ENCODE assay signal across 9 mouse cellular contexts in the genomic region with DNA sequence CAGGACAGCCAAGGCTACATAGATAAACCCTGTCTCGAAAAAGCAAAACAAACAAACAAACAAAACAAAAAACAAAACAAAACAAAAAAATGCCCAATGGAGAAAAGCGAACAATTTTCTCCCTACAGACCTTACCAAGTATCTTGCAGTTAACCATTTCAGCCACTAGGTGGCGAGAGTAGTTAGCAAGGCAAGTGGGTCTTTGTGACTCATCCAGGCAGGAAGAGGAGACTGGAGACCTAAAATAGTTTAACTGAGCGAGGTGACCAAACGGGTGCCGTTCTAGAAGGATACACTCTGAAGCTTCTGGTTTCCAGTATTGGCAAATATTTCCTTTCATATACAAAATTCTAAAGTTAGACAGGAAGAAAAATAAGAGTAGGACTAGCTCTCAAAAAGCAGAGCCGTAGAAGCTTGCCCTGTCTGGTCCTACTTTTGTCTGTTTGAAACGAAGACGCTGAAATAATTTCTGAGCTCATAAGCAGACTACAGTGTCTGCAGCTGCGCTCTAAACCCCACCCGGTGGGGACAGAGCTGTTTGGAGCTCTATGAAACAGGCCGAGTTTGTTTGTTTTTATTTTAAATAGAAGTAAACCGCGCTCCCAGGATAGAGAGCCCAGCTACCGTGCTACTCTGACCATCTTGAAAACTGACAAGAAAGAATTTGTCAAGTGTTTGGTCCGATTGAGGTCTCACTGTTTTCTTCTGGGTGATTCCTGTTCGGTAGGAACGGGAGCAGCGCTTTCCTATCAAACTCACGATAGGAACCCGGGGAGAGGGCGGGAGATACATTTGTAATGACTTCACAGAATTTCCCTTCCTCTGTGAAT. TPM values are rescaled to one million over a fixed set of nuclear protein-coding genes. Genes with fewer than 3 reads are reported as not detected.
DNase-seq lines count a peak whose midpoint lies in the region; ATAC-seq and TF ChIP-seq lines count a peak whose summit lies in the region.
"Had no signal": no experiment of that assay in that cellular context is flagged by ENCODE, and none has a peak within 500 bp of the region (broad histone marks: within the 10 kb centered on the region; RNA-seq: fewer than 3 reads in every experiment).

No protein-coding gene starts in this region.

- H3K4me2 ChIP-seq in heart, embryonic 12.5 days, result peak overlapping the region; percentile 80
- peak overlapping the region; percentile 43 for H3K4me2 ChIP-seq in kidney, embryonic 16.5 days (replicated peaks; ENCODE audit: low read depth, low read length)
- H3K4me2 ChIP-seq in stomach, embryonic 15.5 days, result peak overlapping the region; percentile 63

- TF ChIP-seq CTCF in C2C12 (IDR thresholded peaks at IDR 0.05; ENCODE audit: control insufficient read depth, insufficient read depth, insufficient read length), result peak; percentile 52
- TF ChIP-seq CTCF in bone marrow, adult 2 months (IDR thresholded peaks at IDR 0.05; ENCODE audit: control insufficient read depth, insufficient read depth, low read length), result peak; percentile 49
- TF ChIP-seq CTCF in embryonic fibroblast, embryonic 13.5 days (IDR thresholded peaks at IDR 0.05; ENCODE audit: borderline replicate concordance, insufficient read depth, low read length), result peak; percentile 26; the same call in 1 of the 2 replicates

- no peak overlapping the region for H3ac ChIP-seq in C2C12 (ENCODE audit: control insufficient read depth, insufficient read length, low read depth)

- no peaks in the 10 kb centered on the region for H3K9me3 ChIP-seq in heart, embryonic 12.5 days (replicated peaks)
- H3K9me3 ChIP-seq in kidney, embryonic 16.5 days (ENCODE audit: low read length), result no peaks in the 10 kb centered on the region
- no peaks in the 10 kb centered on the region for H3K9me3 ChIP-seq in stomach, embryonic 15.5 days

- DNase-seq in liver, result peak; percentile 64

- peak; percentile 52; the same call in 1 of the 2 replicates for ATAC-seq in heart, embryonic 12.5 days (ENCODE audit: insufficient number of reproducible peaks, low FRiP score)
- ATAC-seq in kidney, embryonic 16.5 days (ENCODE audit: low FRiP score, low TSS enrichment), result peak; percentile 68
- ATAC-seq in monocyte, adult 5-6 weeks (replicated peaks; ENCODE audit: insufficient number of reproducible peaks, low FRiP score, low TSS enrichment, poor library complexity, severe bottlenecking), result peak; percentile 61; the same call in 1 of the 2 replicates
- no peak for ATAC-seq in stomach, embryonic 15.5 days (ENCODE audit: insufficient read depth, low FRiP score, low read depth)

- H3K36me3 ChIP-seq in C2C12 (ENCODE audit: control insufficient read depth, insufficient read depth), result no peaks in the 10 kb centered on the region
- no peaks in the 10 kb centered on the region for H3K36me3 ChIP-seq in heart, embryonic 12.5 days
- no peaks in the 10 kb centered on the region for H3K36me3 ChIP-seq in kidney, embryonic 16.5 days (ENCODE audit: insufficient read depth, low read length)
- H3K36me3 ChIP-seq in stomach, embryonic 15.5 days, result no peaks in the 10 kb centered on the region

- 37% methylated on average over 22 of the region's 22 CpGs for WGBS in bone marrow, adult 2 months
- WGBS in heart, embryonic 12.5 days, result 12% methylated on average over 22 of the region's 22 CpGs
- 35% methylated on average over 22 of the region's 22 CpGs for WGBS in kidney, embryonic 16.5 days
- WGBS in stomach, embryonic 15.5 days, result 13% methylated on average over 22 of the region's 22 CpGs

- no peaks in the 10 kb centered on the region for H3K79me2 ChIP-seq in C2C12 (ENCODE audit: control insufficient read depth, insufficient read depth)

- no peaks in the 10 kb centered on the region for H3K27me3 ChIP-seq in C2C12 (ENCODE audit: control insufficient read depth, insufficient read depth, insufficient read length)
- no peaks in the 10 kb centered on the region for H3K27me3 ChIP-seq in heart, embryonic 12.5 days (replicated peaks)
- H3K27me3 ChIP-seq in kidney, embryonic 16.5 days (ENCODE audit: insufficient read depth, low read length), result no peaks in the 10 kb centered on the region
- H3K27me3 ChIP-seq in stomach, embryonic 15.5 days (replicated peaks), result no peaks in the 10 kb centered on the region

- no peaks in the 10 kb centered on the region for H3K79me3 ChIP-seq in C2C12 (ENCODE audit: low read depth)

- TF ChIP-seq POLR2A in bone marrow, adult 2 months (IDR thresholded peaks at IDR 0.05; ENCODE audit: borderline replicate concordance, control insufficient read depth, low read depth, low read length), result no peak
- TF ChIP-seq POLR2A in embryonic fibroblast, embryonic 13.5 days (IDR thresholded peaks at IDR 0.05; ENCODE audit: low read depth, low read length), result no peak

- no peak overlapping the region for H3K4me3 ChIP-seq in C2C12 (ENCODE audit: insufficient read depth, poor library complexity, severe bottlenecking)
- no peak overlapping the region for H3K4me3 ChIP-seq in bone marrow, adult 2 months (replicated peaks; ENCODE audit: control insufficient read depth, low read depth, low read length)
- H3K4me3 ChIP-seq in embryonic fibroblast, embryonic 13.5 days (ENCODE audit: insufficient read depth, low read length), result peak overlapping the region; percentile 10; the same call in 1 of the 2 replicates
- H3K4me3 ChIP-seq in heart, embryonic 12.5 days, result peak overlapping the region; percentile 44
- peak overlapping the region; percentile 13 for H3K4me3 ChIP-seq in kidney, embryonic 16.5 days (ENCODE audit: low read length)
- H3K4me3 ChIP-seq in stomach, embryonic 15.5 days (replicated peaks), result peak overlapping the region; percentile 31

- no peaks in the 10 kb centered on the region; the same call in 1 of the 2 replicates for H3K4me1 ChIP-seq in bone marrow, adult 2 months (ENCODE audit: control insufficient read depth, insufficient read depth, low read length)
- no peaks in the 10 kb centered on the region for H3K4me1 ChIP-seq in embryonic fibroblast, embryonic 13.5 days (ENCODE audit: control insufficient read depth, insufficient read depth, low read length)
- H3K4me1 ChIP-seq in heart, embryonic 12.5 days (replicated peaks), result peaks cover 49% of the 10 kb centered on the region
- H3K4me1 ChIP-seq in kidney, embryonic 16.5 days (ENCODE audit: insufficient read depth, low read length), result peaks cover 42% of the 10 kb centered on the region
- H3K4me1 ChIP-seq in stomach, embryonic 15.5 days, result no peaks in the 10 kb centered on the region

- H3K27ac ChIP-seq in bone marrow, adult 2 months (ENCODE audit: control insufficient read depth, insufficient read depth, low read depth, low read length, poor library complexity), result no peak overlapping the region
- H3K27ac ChIP-seq in embryonic fibroblast, embryonic 13.5 days (ENCODE audit: insufficient read depth, low read length), result no peak overlapping the region; the same call in 1 of the 2 replicates
- peak overlapping the region; percentile 85 for H3K27ac ChIP-seq in heart, embryonic 12.5 days (ENCODE audit: poor library complexity, severe bottlenecking)
- peak overlapping the region; percentile 74 for H3K27ac ChIP-seq in kidney, embryonic 16.5 days (ENCODE audit: low read length)
- H3K27ac ChIP-seq in stomach, embryonic 15.5 days, result peak overlapping the region; percentile 65; the same call in 1 of the 2 replicates

- peak overlapping the region; percentile 63 for H3K9ac ChIP-seq in heart, embryonic 12.5 days
- H3K9ac ChIP-seq in kidney, embryonic 16.5 days (replicated peaks; ENCODE audit: low read length), result peak overlapping the region; percentile 31; the same call in 1 of the 2 replicates
- no peak overlapping the region for H3K9ac ChIP-seq in stomach, embryonic 15.5 days

TF ChIP-seq in C2C12, 6 proteins besides CTCF, POLR2A, EP300 and RAD21:
- TF ChIP-seq MYOG (IDR thresholded peaks at IDR 0.05; ENCODE audit: control insufficient read depth, extremely low read depth, insufficient read length) (no peak), FOSL1 (IDR thresholded peaks at IDR 0.05; ENCODE audit: insufficient read depth, low read length, poor library complexity, severe bottlenecking) (peak; percentile 14)

RNA-seq across cellular contexts. Expression of gene Gm10309, which starts 31.0 kb away (rescaled TPM):
- polyA plus RNA-seq in C2C12 (2012; fragmentation: generic; extraction: Trizol), result 0.01 TPM
- polyA plus RNA-seq in bone marrow, adult 2 months (2011; ENCODE audit: insufficient read depth, insufficient read length, low replicate concordance, missing spikeins), result not detected in 2 replicates
- not detected in 2 replicates for polyA plus RNA-seq in embryonic fibroblast, embryonic 13.5 days (2011; ENCODE audit: insufficient read length, low read depth, missing spikeins)
- polyA plus RNA-seq in heart, embryonic 12.5 days (2016; fragmentation: Nextera tagmentation; extraction: Ambion mirVana), result 0.38 and 0.40 TPM in 2 replicates
- polyA plus RNA-seq in kidney, embryonic 16.5 days (2015; fragmentation: Nextera tagmentation; extraction: Ambion mirVana), result 0.25 and 0.50 TPM in 2 replicates
- not detected in 3 replicates for total RNA-seq in monocyte, adult 5-6 weeks (2017)
- polyA plus RNA-seq in stomach, embryonic 15.5 days (2015; fragmentation: Nextera tagmentation; extraction: Ambion mirVana), result 0.31 and 0.35 TPM in 2 replicates
- total RNA-seq: gastrocnemius, postnatal 36 days had no signal

Comparison
In these comparisons a context has a peak if more than half of its experiments do, and no peak if none do; other contexts are left out.
1. H3K4me3 ChIP-seq: peak in embryonic fibroblast, embryonic 13.5 days (single experiment), heart, embryonic 12.5 days (single experiment), kidney, embryonic 16.5 days (single experiment) and stomach, embryonic 15.5 days (single experiment); none in C2C12 (single experiment) and bone marrow, adult 2 months (single experiment).
2. H3K27ac ChIP-seq: peak in heart, embryonic 12.5 days (single experiment), kidney, embryonic 16.5 days (single experiment) and stomach, embryonic 15.5 days (single experiment); none in bone marrow, adult 2 months (single experiment) and embryonic fibroblast, embryonic 13.5 days (single experiment).
3. Peak in every context shown above with its lines, with median percentiles within 50 percentile points of each other: CTCF ChIP-seq and H3K4me2 ChIP-seq.